Mouse (Mus musculus) megakaryocyte-erythroid progenitor cell, adult 5-6 weeks (primary cell): ENCODE results near the gene Rin2. TPM values are rescaled to one million over a fixed set of nuclear protein-coding genes. Genes with fewer than 3 reads are reported as not detected.

Experiments
- ATAC-seq: replicated peaks from 2 replicates; pipeline ENCODE4 v1.8.0; 2016; ENCODE audit warnings: mild to moderate bottlenecking, inconsistent platforms; ENCODE audit not compliant: severe bottlenecking, poor library complexity, low FRiP score, low TSS enrichment
- total RNA-seq, 2 experiments: library from RNA; stranded (forward) in 1 of 2; stranded (reverse) in 1 of 2; fragments of 200-1000, 215-1000 nt in 1 of 2; fragments of >200 nt in 1 of 2; fragmentation: Nextera tagmentation in 1 of 2; gene quantifications; 2 replicates each; pipeline ENCODE4 v1.2.3; 2014 to 2017

Rin2 gene
- total RNA-seq, 2 experiments from 2014 or later: not detected

GRCm38 (mm10) chr2:145846595-145846994 is 171.6 kb downstream of the Rin2 start:
- ATAC-seq: no peak

GRCm38 (mm10) chr2:145849170-145849905 is 174.3 kb downstream of the Rin2 start:
- ATAC-seq: no peak

GRCm38 (mm10) chr2:145850779-145851178 is 175.8 kb downstream of the Rin2 start:
- ATAC-seq: no peak

- ATAC-seq: no peak
These were observed 180.8 kb downstream of the Rin2 start for GRCm38 (mm10) chr2:145855831-145856230.

- no peak for ATAC-seq
These were observed 182.8 kb downstream of the Rin2 start for GRCm38 (mm10) chr2:145857864-145858263.

GRCm38 (mm10) chr2:145859442-145859931 is 184.5 kb downstream of the Rin2 start:
- ATAC-seq: no peak

GRCm38 (mm10) chr2:145859932-145860801 is 185.2 kb downstream of the Rin2 start:
- ATAC-seq: no peak

- no peak for ATAC-seq
These were observed 186.4 kb downstream of the Rin2 start for GRCm38 (mm10) chr2:145861193-145862123.

- ATAC-seq: no peak
These were observed 187.3 kb downstream of the Rin2 start for GRCm38 (mm10) chr2:145862206-145862817.

GRCm38 (mm10) chr2:145865344-145865743 is 190.3 kb downstream of the Rin2 start:
- ATAC-seq: no peak

GRCm38 (mm10) chr2:145866238-145866637 is 191.2 kb downstream of the Rin2 start:
- no peak for ATAC-seq

- ATAC-seq: no peak
These were observed 191.9 kb downstream of the Rin2 start for GRCm38 (mm10) chr2:145866695-145867449.

- no peak for ATAC-seq
These were observed 196.3 kb downstream of the Rin2 start for GRCm38 (mm10) chr2:145871308-145871707.

- no peak for ATAC-seq
These were observed 197.1 kb downstream of the Rin2 start for GRCm38 (mm10) chr2:145872099-145872498.

GRCm38 (mm10) chr2:145873953-145874352 is 198.9 kb downstream of the Rin2 start:
- no peak for ATAC-seq

GRCm38 (mm10) chr2:145874879-145875482 is 200.0 kb downstream of the Rin2 start:
- ATAC-seq: no peak

- ATAC-seq: no peak
These were observed 202.2 kb downstream of the Rin2 start for GRCm38 (mm10) chr2:145877191-145877590.
